Mouse (Mus musculus) left cerebral cortex, adult 11 months (tissue): ENCODE results near the gene Map1s.

Experiments
- DNase-seq: peaks from one replicate; pipeline ENCODE4 v3.0.0; 2022; ENCODE audit warnings: low spot score

Gene Map1s

GRCm38 (mm10) chr8:70941478-70941877 lies 35.7 kb downstream of the Map1s start:
- no peak for DNase-seq

GRCm38 (mm10) chr8:70943187-70943586 lies 37.5 kb downstream of the Map1s start:
- DNase-seq: no peak

GRCm38 (mm10) chr8:70949847-70950246 lies 44.1 kb downstream of the Map1s start:
- DNase-seq: no peak

- no peak for DNase-seq
Measured at GRCm38 (mm10) chr8:70960703-70961472, 55.2 kb downstream of the Map1s start.

- no peak for DNase-seq
Measured at GRCm38 (mm10) chr8:70964159-70964558, 58.4 kb downstream of the Map1s start.

- no peak for DNase-seq
Measured at GRCm38 (mm10) chr8:70964861-70965260, 59.1 kb downstream of the Map1s start.
